Mouse (Mus musculus) layer of hippocampus, postnatal 25 days (tissue): ENCODE data around the gene S100a13. TPM values are rescaled to one million over a fixed set of nuclear protein-coding genes. Genes with fewer than 3 reads are reported as not detected.

Experiments
- DNase-seq, 2 experiments: peaks; one replicate each; pipeline ENCODE4 v3.0.0; 2022; ENCODE audit warnings: mixed read lengths in 2 of 2, low spot score in 1 of 2; ENCODE audit errors: extremely low spot score in 1 of 2
- total RNA-seq, 2 experiments: library from RNA; stranded (reverse); gene quantifications; 2 replicates each; pipeline ENCODE4 v1.2.3; 2021

The S100a13 gene
- total RNA-seq, 2 experiments from 2014 or later, result 22.6 to 27.6 TPM

- DNase-seq, result no peak
These were observed 35.6 kb downstream of the S100a13 start for GRCm38 (mm10) chr3:90549676-90550420.

- no peak for DNase-seq
These were observed 36.2 kb downstream of the S100a13 start for GRCm38 (mm10) chr3:90550421-90550790.

DNA sequence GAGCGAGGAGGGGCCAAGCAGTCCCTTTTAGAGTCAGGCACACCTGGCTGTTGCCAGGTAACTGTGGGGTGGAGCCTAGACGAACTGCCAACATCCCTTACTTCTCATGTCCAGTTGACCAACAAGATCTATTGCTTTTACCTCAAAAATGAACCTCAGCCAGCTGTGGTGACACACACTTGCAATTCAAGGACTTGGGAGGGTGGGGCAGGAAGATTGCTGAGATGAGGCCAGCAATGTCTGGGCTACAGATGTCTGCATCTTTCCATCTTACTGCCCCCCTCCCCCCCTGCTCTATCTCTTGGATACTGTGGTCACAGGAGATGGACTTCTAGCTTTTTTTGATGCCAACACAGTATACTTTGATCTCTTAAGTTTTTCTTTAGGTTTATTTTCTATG is 38.0 kb downstream of the S100a13 start:
- DNase-seq, result no peak

- DNase-seq, result no peak
These were observed 41.7 kb downstream of the S100a13 start for GRCm38 (mm10) chr3:90555954-90556353.

DNA sequence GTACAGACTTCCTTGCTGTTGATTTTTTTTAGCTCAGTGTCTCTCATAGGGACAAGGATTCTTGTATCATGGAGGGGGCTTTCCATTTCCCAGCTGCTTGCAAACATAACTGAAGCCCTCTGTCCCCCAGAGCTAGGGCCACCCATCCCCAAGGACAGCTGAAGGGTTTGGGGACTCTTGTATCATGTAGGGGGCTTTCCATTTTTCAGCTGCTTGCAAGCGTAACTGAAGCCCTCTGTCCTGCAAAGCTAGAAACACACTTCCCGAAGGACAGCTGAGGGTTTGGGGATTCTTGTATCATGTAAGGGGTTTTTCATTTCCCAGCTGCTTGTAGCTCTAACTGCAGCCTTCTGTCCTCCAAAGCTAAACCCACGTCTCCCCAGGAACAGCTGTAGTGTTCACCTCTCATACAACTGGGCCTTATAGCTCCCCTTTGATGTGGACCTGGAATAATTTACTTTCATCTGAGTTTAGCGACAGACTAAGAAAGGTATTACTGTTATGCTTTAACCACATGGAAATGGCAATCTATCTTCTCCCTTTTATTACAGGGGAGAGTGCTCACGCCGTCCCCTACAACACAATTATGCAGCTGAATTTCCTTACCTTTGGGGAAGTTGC is 45.9 kb downstream of the S100a13 start, which contains the start of gene S100a3:
Gene S100a3, plus strand, starts transcription at position 571 of the 621 bp plus-strand sequence.
- DNase-seq, result no peak

Other genes starting within 250 kb of the S100a13 start
- gene Dennd4b, start 249.2 kb upstream of the S100a13 start, total RNA-seq, result 10 to 100 TPM; 31.6 to 34.1 TPM
- gene Gatad2b, start 221.3 kb upstream of the S100a13 start, total RNA-seq, result 100 to 1,000 TPM in 1 of 2 experiments, 10 to 100 TPM in 1; 90.0 to 112 TPM
- 10 to 100 TPM; 13.7 to 17.1 TPM for gene Slc27a3, start 124.5 kb upstream of the S100a13 start, total RNA-seq
- 10 to 100 TPM; 69.1 to 70.6 TPM for gene Ints3, start 80.8 kb upstream of the S100a13 start, total RNA-seq
- 1 to 10 TPM; 4.7 to 5.0 TPM for gene Npr1, start 48.6 kb upstream of the S100a13 start, total RNA-seq
- 10 to 100 TPM; 81.2 to 87.4 TPM for gene Ilf2, start 38.3 kb upstream of the S100a13 start, total RNA-seq
- gene Snapin, start 23.4 kb upstream of the S100a13 start, total RNA-seq, result 10 to 100 TPM; 49.8 to 53.4 TPM
- gene Chtop, start 4.9 kb upstream of the S100a13 start, total RNA-seq, result 100 to 1,000 TPM; 159 to 166 TPM
- 100 to 1,000 TPM in 1 of 2 experiments, 10 to 100 TPM in 1; 92.6 to 106 TPM for gene S100a1, start within 50 bp of the S100a13 start, total RNA-seq
- gene S100a14, start 12.4 kb downstream of the S100a13 start, total RNA-seq, result under 1 TPM; 0.39 to 0.42 TPM
- 100 to 1,000 TPM; 101 to 107 TPM for gene S100a16, start 22.8 kb downstream of the S100a13 start, total RNA-seq
- 1 to 10 TPM; 1.9 to 2.1 TPM for gene S100a3, start 46.1 kb downstream of the S100a13 start, total RNA-seq
- gene S100a2, start 75.8 kb downstream of the S100a13 start, total RNA-seq, result not detected
- gene Gm42674, start 87.5 kb downstream of the S100a13 start, total RNA-seq, result not detected
- 1 to 10 TPM; 4.1 to 6.5 TPM for gene S100a4, start 89.3 kb downstream of the S100a13 start, total RNA-seq
- not detected for gene S100a5, start 94.1 kb downstream of the S100a13 start, total RNA-seq
- gene S100a6, start 98.4 kb downstream of the S100a13 start, total RNA-seq, result 10 to 100 TPM; 23.1 to 24.9 TPM
- under 1 TPM; 0.20 to 0.28 TPM for gene S100a7a, start 139.6 kb downstream of the S100a13 start, total RNA-seq
- not detected for gene S100a8, start 154.5 kb downstream of the S100a13 start, total RNA-seq
- not detected for gene S100a9, start 181.3 kb downstream of the S100a13 start, total RNA-seq
- gene Pglyrp4, start 212.5 kb downstream of the S100a13 start, total RNA-seq, result not detected